Mouse (Mus musculus): ENCODE measurements around the gene Ssr3.

DNA sequence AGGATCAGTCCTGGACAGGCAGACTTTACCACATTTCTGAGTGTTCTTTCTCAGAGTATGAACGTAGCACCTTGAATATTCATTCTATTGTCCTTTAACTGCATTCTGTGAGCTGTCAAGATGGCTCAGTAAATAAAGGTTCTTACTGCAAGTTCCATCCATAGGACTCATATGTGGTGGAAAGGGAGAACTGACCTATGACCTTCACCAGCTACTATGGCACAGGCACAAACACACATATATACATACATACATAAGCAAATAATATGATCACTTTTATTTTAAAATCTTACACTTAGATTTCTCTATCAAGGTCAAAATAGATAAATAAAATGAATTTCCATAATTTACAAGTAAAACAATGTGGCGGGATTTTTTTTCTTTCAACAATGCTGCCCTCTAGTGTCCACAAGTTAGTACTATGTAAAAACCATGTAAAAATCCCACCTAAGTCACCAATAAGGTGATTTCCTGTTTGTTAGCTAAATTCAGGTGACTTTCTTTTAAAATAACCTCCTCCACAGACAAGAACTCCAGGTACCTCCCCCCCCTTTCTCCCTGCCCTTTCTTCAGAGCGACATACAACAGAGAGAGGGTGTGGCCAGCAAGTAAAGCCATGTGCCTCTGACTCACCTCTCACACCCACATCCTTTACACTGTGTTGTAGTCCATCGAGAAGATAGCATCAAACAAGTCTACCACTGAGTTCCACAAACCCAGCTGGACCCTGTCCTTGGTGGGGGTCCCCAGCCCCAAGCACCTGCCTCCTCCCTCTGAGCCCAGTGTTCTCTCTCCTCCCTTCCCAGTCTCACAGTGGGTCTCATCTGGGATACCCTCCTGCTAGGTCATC lies 39.9 kb downstream of the Ssr3 start:
- TF ChIP-seq CTCF (IDR thresholded peaks at IDR 0.05), result peak; percentile 57
- TF ChIP-seq EP300 (IDR thresholded peaks at IDR 0.05), result no peak; the same call in 1 of the 2 replicates

Data from lung, postnatal 0 days (tissue).